Mouse (Mus musculus): ENCODE measurements around the gene Dlg2.

DNA sequence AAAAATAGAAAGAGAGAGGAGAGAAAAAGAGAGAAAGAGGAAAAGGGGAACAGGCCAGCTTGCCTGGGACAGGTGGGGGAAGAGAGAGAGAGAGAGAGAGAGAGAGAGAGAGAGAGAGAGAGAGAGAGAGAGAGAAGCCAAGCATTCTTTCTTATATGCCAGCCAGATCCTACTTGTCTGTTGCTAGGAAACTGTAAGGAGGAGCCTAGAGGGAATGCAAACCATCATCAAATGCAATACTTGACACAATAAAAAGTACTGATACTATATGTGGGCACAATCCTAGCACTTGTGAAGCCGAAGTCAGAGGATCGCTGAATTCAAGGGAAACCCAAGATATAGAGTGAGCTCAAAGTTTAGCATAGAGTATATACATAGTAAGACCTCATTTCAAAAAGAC lies 711.7 kb downstream of the Dlg2 start:
- TF ChIP-seq CTCF (IDR thresholded peaks at IDR 0.05; ENCODE audit: control insufficient read depth, insufficient read depth, insufficient read length) (no peak), MAX (IDR thresholded peaks at IDR 0.05) (no peak), FOSL1 (IDR thresholded peaks at IDR 0.05; ENCODE audit: insufficient read depth, low read length, poor library complexity, severe bottlenecking) (no peak), USF1 (IDR thresholded peaks at IDR 0.05; ENCODE audit: low read depth) (no peak)

All from C2C12 (cell line).